Mouse (Mus musculus) heart, adult 2 months (tissue): Measurements from ENCODE around the gene Cep350.

Experiments used
- CTCF ChIP-seq: fragments of 200-600 bp; IDR thresholded peaks from 2 replicates; pipeline ENCODE4 v1.8.1; 2022; ENCODE audit warnings: antibody characterized with exemption, mild to moderate bottlenecking, moderate library complexity
- EP300 ChIP-seq: fragments of 200-500 bp; IDR thresholded peaks from 2 replicates; pipeline ENCODE4 v1.6.1; 2011; ENCODE audit warnings: low read depth, low read length, control low read depth; ENCODE audit not compliant: insufficient read depth
- POLR2A ChIP-seq: fragments of 200-500 bp; IDR thresholded peaks from 2 replicates; pipeline ENCODE4 v1.6.1; 2011; ENCODE audit warnings: mild to moderate bottlenecking, low read depth, low read length, control low read depth; ENCODE audit not compliant: insufficient read depth

- TF ChIP-seq POLR2A: peak; percentile 92
- no peak for TF ChIP-seq CTCF
- 0 out of 2 replicates have a peak, but pooled peaks have one; percentile 16 for TF ChIP-seq EP300
Measured at GRCm38 (mm10) chr1:155812581-155813499, 160.2 kb downstream of the Cep350 start, which contains the start of gene Qsox1.
